Mouse (Mus musculus): ENCODE results near the gene Snrpa1. TPM values are rescaled to one million over a fixed set of nuclear protein-coding genes. Genes with fewer than 3 reads are reported as not detected.

Snrpa1 gene
- polyA plus RNA-seq, 1 experiment, result 168 TPM

- Histone ChIP-seq H3K4me1 (peaks cover 68% of the 10 kb centered on the region), H3K9me3 (no peaks in the 10 kb centered on the region), H3K4me3 (replicated peaks) (peak within 1 kb of the TSS; percentile 94), H3K36me3 (replicated peaks; ENCODE audit: low read length) (peaks cover 67% of the 10 kb centered on the region), H3K27me3 (replicated peaks) (no peaks in the 10 kb centered on the region)
- TF ChIP-seq FLI1 (IDR thresholded peaks at IDR 0.05; ENCODE audit: low read length), result peak; percentile 49; the same call in 1 of the 2 replicates
- TF ChIP-seq GATA1 (IDR thresholded peaks at IDR 0.05; ENCODE audit: borderline replicate concordance, low read length), result no peak
These were observed 20.8 kb downstream of the Snrpa1 start, which contains the start of gene Selenos for GRCm38 (mm10) chr7:66079364-66080230. Gene Selenos, plus strand, starts transcription at chr7:66079649.

GRCm38 (mm10) chr7:66080231-66080613 lies 21.4 kb downstream of the Snrpa1 start:
- H3K4me1 ChIP-seq, result peaks cover 65% of the 10 kb centered on the region
- H3K4me3 ChIP-seq (replicated peaks), result peak overlapping the region; percentile 94
- H3K36me3 ChIP-seq (replicated peaks; ENCODE audit: low read length), result peaks cover 67% of the 10 kb centered on the region
- no peak for TF ChIP-seq GATA1 (IDR thresholded peaks at IDR 0.05; ENCODE audit: borderline replicate concordance, low read length)
- no peak for TF ChIP-seq FLI1 (IDR thresholded peaks at IDR 0.05; ENCODE audit: low read length)
- no peaks in the 10 kb centered on the region for H3K27me3 ChIP-seq (replicated peaks)
- H3K9me3 ChIP-seq, result no peaks in the 10 kb centered on the region

- no peak for TF ChIP-seq FLI1 (IDR thresholded peaks at IDR 0.05; ENCODE audit: low read length)
- no peak for TF ChIP-seq GATA1 (IDR thresholded peaks at IDR 0.05; ENCODE audit: borderline replicate concordance, low read length)
- Histone ChIP-seq H3K9me3 (no peaks in the 10 kb centered on the region), H3K4me1 (peaks cover 36% of the 10 kb centered on the region), H3K36me3 (replicated peaks; ENCODE audit: low read length) (peaks cover 80% of the 10 kb centered on the region), H3K27me3 (replicated peaks) (no peaks in the 10 kb centered on the region), H3K4me3 (replicated peaks) (no peak overlapping the region)
These were observed 25.0 kb downstream of the Snrpa1 start for GRCm38 (mm10) chr7:66083757-66084156.

GRCm38 (mm10) chr7:66084546-66084945 lies 25.7 kb downstream of the Snrpa1 start:
- no peak for TF ChIP-seq GATA1 (IDR thresholded peaks at IDR 0.05; ENCODE audit: borderline replicate concordance, low read length)
- TF ChIP-seq FLI1 (IDR thresholded peaks at IDR 0.05; ENCODE audit: low read length), result no peak
- Histone ChIP-seq H3K36me3 (replicated peaks; ENCODE audit: low read length) (peaks cover 87% of the 10 kb centered on the region), H3K27me3 (replicated peaks) (no peaks in the 10 kb centered on the region)

GRCm38 (mm10) chr7:66087652-66088051 lies 28.8 kb downstream of the Snrpa1 start:
- Histone ChIP-seq H3K27me3 (replicated peaks) (no peaks in the 10 kb centered on the region), H3K4me3 (replicated peaks) (no peak overlapping the region), H3K4me1 (peaks cover 16% of the 10 kb centered on the region), H3K36me3 (replicated peaks; ENCODE audit: low read length) (peaks cover 98% of the 10 kb centered on the region), H3K9me3 (no peaks in the 10 kb centered on the region)
- TF ChIP-seq FLI1 (IDR thresholded peaks at IDR 0.05; ENCODE audit: low read length) (no peak), GATA1 (IDR thresholded peaks at IDR 0.05; ENCODE audit: borderline replicate concordance, low read length) (no peak)

More at GRCm38 (mm10) chr7:66084546-66084945, 25.7 kb downstream of the Snrpa1 start:
- Histone ChIP-seq H3K9me3 (no peaks in the 10 kb centered on the region), H3K4me3 (replicated peaks) (no peak overlapping the region), H3K4me1 (peaks cover 33% of the 10 kb centered on the region)

GRCm38 (mm10) chr7:66088077-66088476 lies 29.3 kb downstream of the Snrpa1 start:
- TF ChIP-seq FLI1 (IDR thresholded peaks at IDR 0.05; ENCODE audit: low read length) (no peak), GATA1 (IDR thresholded peaks at IDR 0.05; ENCODE audit: borderline replicate concordance, low read length) (no peak)
- Histone ChIP-seq H3K36me3 (replicated peaks; ENCODE audit: low read length) (peaks cover 98% of the 10 kb centered on the region), H3K4me1 (peaks cover 16% of the 10 kb centered on the region), H3K9me3 (no peaks in the 10 kb centered on the region), H3K27me3 (replicated peaks) (no peaks in the 10 kb centered on the region), H3K4me3 (replicated peaks) (no peak overlapping the region)

- H3K4me3 ChIP-seq (replicated peaks), result no peak overlapping the region
- no peak for TF ChIP-seq FLI1 (IDR thresholded peaks at IDR 0.05; ENCODE audit: low read length)
- TF ChIP-seq GATA1 (IDR thresholded peaks at IDR 0.05; ENCODE audit: borderline replicate concordance, low read length), result no peak
- no peaks in the 10 kb centered on the region for H3K9me3 ChIP-seq
- peaks cover 74% of the 10 kb centered on the region for H3K36me3 ChIP-seq (replicated peaks; ENCODE audit: low read length)
- peaks cover 14% of the 10 kb centered on the region for H3K4me1 ChIP-seq
- peaks cover 4% of the 10 kb centered on the region for H3K27me3 ChIP-seq (replicated peaks)
These were observed 31.9 kb downstream of the Snrpa1 start for GRCm38 (mm10) chr7:66090676-66091190.

- H3K36me3 ChIP-seq (replicated peaks; ENCODE audit: low read length), result peaks cover 66% of the 10 kb centered on the region
- peaks cover 6% of the 10 kb centered on the region for H3K27me3 ChIP-seq (replicated peaks)
- no peak overlapping the region for H3K4me3 ChIP-seq (replicated peaks)
- no peaks in the 10 kb centered on the region for H3K9me3 ChIP-seq
- H3K4me1 ChIP-seq, result peaks cover 20% of the 10 kb centered on the region
- TF ChIP-seq GATA1 (IDR thresholded peaks at IDR 0.05; ENCODE audit: borderline replicate concordance, low read length), result no peak
- no peak for TF ChIP-seq FLI1 (IDR thresholded peaks at IDR 0.05; ENCODE audit: low read length)
These were observed 32.8 kb downstream of the Snrpa1 start for GRCm38 (mm10) chr7:66091553-66091952.

- peaks cover 55% of the 10 kb centered on the region for H3K36me3 ChIP-seq (replicated peaks; ENCODE audit: low read length)
- H3K4me3 ChIP-seq (replicated peaks), result no peak overlapping the region
- peaks cover 20% of the 10 kb centered on the region for H3K4me1 ChIP-seq
- TF ChIP-seq GATA1 (IDR thresholded peaks at IDR 0.05; ENCODE audit: borderline replicate concordance, low read length) (no peak), FLI1 (IDR thresholded peaks at IDR 0.05; ENCODE audit: low read length) (no peak)
- H3K9me3 ChIP-seq, result no peaks in the 10 kb centered on the region
- H3K27me3 ChIP-seq (replicated peaks), result peaks cover 6% of the 10 kb centered on the region
These were observed 33.9 kb downstream of the Snrpa1 start for GRCm38 (mm10) chr7:66092656-66093055.

GRCm38 (mm10) chr7:66094141-66094540 lies 35.3 kb downstream of the Snrpa1 start:
- Histone ChIP-seq H3K27me3 (replicated peaks) (peaks cover 9% of the 10 kb centered on the region), H3K4me3 (replicated peaks) (no peak overlapping the region), H3K4me1 (peaks cover 28% of the 10 kb centered on the region), H3K9me3 (no peaks in the 10 kb centered on the region), H3K36me3 (replicated peaks; ENCODE audit: low read length) (peaks cover 40% of the 10 kb centered on the region)
- TF ChIP-seq FLI1 (IDR thresholded peaks at IDR 0.05; ENCODE audit: low read length) (no peak), GATA1 (IDR thresholded peaks at IDR 0.05; ENCODE audit: borderline replicate concordance, low read length) (no peak)
